Mouse (Mus musculus) frontal cortex, adult 2 months (tissue): ENCODE measurements around the gene Tiam1. TPM values are rescaled to one million over a fixed set of nuclear protein-coding genes. Genes with fewer than 3 reads are reported as not detected.

Experiments used
- DNase-seq, 2 experiments: peaks; one replicate each; pipeline ENCODE4 v3.0.0; 2022; ENCODE audit warnings: low spot score in 1 of 2; ENCODE audit errors: extremely low spot score in 1 of 2
- polyA plus RNA-seq: library from polyadenylated mRNA; depleted of rRNA; stranded (reverse); fragments of >200 nt; gene quantifications from 2 replicates; pipeline ENCODE4 v1.2.3, GENCODE M21; 2012

Tiam1 gene
- polyA plus RNA-seq, 1 experiment = 49.1 TPM

DNA sequence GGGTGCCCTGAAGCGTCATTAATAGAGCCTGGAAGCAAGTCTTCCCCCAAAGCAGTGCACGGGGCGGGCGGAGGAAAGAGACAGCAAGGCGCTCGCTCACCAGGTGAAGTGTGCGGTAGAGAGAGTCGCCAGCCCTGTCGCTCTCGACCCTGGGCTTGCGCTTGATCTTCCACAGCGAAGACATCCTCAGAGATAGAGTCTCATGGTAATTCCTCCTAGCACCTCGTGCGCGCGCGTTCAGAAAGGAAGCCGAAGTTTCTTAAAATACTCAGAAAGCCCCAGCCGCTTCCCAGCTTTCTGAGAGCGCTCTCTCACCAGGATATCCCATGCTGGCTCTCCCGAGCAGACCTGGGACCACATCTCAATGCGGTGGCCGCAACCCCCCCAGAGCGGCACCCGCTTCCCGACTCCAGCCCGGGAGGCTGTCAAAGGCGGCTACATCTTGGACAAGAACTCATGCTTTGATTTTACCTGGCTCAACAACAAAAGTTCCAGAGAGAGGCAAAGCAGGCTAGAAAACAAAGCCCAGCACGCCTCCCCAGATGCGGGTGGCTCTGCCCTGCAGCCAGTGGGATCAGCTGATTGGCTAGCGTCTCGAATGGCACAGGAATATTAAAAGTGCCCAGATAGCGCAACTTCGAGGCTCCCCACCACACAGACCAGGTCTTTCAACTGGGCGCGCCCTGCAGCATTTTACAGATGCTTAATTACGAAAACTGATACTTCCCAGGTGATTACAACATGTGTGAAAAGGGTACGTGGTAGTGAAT is 325.5 kb downstream of the Tiam1 start:
- DNase-seq = no peak

DNA sequence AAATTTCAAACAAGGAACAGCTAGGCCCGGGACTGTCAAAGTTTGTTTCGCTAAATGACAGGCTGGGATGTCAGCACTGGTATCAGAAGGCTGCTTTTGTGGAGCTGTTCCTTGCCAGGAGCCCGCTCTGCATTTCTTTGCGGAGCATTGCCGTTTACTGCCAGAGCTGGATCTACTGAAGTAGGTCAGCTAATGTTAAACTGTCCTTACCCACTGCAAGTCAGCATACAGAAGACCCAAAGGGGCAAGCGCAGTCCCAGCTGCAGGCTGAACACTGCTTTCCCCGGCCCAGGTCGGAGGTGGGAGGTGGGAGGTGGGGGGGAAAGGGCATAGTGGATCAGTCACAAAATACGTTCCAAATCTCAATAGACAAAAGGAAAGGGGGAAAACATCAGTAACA is 326.3 kb downstream of the Tiam1 start:
- peak in 1 of 2 experiments; percentile 31 for DNase-seq

DNA sequence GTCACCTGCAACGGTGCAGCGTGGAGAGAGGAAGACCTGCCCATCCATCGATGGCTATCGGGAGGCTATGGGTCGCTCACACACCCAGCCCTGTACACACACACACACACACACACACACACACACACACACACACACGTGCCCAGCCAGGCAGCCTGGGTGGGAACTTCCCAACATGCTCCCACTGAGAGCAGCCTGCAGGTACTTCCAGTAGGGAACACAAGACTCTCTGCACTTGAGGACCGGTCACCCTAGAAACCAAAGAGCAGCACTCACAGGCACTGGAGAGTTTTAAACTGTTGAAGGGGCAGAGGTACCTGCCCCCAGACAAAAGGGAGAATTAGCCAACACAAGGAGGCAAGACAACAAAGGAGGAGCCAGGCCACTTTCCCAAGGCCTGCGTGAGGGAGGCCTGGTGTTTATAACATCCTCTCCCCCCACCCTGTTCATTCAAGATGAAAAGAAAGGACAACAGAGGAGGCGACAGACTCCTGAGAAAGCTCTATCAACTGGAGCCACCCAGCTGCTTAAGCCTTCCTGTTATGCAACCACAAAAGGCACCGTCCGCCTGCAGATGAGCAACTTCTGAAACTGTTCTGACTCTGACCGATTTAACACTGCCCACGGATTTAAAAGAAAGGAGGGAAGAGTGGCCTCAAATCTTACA is 326.9 kb downstream of the Tiam1 start:
- peak; percentile 45 to 62 for DNase-seq

DNA sequence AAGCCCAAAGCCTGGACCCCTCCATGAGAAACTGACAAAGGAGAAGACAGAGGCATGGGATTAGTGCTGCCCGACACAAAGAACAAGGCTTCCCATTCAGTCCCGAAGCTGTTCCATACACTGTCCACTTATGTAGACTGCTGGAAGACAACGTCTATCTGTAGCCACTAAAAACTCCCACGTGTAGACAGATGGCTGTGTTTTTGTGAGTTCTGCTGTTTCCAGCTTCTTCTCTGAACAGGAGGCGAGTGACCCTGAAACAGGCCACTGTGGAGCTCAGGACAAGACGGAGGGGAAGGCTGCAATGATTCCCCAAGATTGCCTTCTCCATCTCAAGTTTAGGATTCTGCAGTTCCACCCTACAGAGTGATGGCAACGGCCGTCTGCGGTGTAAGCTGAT is 330.0 kb downstream of the Tiam1 start:
- DNase-seq = peak in 1 of 2 experiments; percentile 53

DNA sequence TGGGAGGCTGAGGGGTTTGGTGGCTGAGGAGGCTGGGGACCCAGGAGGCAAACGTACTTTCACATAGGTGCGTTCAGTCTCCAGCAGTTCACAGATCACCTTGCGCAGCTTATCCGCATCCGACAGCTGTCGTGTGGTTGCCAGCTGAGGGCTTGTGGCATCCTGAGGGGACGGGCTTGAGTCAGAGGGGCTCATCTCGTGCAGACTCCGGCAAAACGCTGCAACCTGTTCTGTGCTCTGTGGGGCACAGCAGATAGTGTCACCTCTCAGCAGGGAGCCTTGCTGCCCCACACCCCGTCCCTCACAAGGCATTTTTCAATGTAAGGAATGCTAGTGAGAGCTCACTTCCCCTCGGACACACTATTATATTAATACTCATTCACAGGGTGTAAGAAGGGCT is 330.7 kb downstream of the Tiam1 start:
- no peak for DNase-seq

DNA sequence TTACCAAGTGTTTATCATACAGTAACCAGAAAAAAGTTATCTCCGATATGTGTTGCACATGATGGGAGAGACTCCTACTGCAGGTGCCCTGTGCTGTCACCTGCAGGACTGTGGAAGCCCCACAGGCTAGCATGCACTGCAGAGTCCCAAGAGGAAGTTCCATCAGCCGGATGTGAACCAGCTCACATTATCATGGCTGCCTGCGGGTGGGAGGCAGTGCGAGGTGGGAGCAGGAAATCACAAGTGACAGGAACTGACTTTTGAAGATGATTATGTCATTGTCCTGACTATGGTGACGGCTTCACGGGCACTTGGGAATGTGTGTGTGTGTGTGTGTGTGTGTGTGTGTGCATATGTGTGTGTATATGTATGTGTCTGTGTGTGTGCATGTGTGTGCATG is 333.2 kb downstream of the Tiam1 start:
- DNase-seq = no peak

DNA sequence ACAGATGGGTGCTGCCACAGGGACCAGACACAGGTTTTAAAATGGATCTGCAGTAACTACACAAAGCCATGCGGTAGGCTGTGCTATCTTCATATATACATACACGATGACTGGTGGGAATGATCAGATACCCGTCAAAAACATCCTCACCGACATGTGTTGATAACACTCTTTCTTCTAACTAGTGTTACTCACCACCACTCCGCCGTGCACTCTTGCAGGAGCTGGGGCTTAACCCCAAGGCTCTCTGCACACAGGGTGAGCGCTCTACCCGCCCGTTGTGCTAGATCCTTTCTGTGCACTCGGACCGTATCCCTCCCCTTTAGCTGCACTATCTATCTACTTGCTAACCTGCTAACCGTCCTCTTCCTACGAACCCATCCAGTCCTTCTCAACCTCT is 335.4 kb downstream of the Tiam1 start:
- no peak for DNase-seq

DNA sequence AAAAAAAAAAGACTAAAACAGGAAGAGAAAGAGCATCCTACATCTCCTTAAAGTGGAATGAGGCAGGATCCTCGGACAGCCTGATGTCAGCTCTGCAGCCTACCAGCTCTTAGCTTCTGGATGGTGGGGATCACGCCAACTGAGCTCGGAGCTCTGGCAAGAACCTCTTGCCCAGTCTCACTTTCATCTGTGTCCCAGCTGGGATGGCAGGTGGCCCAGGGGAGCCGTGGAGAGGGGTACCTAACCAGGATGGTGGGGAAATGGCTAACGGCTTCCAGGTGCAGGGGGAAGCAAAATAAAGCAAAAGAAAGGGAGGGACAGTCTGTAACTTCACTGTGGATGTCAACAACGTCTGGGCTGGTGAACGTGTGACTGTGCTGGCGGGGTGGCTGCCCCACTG is 337.6 kb downstream of the Tiam1 start:
- no peak for DNase-seq

DNA sequence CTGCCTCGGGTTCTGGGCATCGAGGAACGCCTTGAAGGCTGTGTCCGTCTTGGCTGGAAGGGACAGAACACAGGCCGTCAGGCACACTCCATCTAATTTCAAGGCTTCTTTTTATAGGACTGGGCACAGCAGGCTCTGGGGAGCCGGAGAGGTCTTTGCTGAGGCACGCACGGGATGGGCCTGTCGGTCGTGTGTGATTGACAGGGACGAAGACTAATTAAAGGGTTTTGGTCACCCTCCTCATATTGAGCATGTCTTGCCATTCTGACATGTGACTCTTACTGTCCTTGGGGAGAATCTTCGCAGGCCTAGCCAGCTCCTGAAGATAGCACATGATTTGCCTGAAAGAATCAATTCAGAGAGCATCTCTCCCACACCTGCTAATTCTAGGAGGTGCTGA is 338.4 kb downstream of the Tiam1 start:
- DNase-seq = no peak

DNA sequence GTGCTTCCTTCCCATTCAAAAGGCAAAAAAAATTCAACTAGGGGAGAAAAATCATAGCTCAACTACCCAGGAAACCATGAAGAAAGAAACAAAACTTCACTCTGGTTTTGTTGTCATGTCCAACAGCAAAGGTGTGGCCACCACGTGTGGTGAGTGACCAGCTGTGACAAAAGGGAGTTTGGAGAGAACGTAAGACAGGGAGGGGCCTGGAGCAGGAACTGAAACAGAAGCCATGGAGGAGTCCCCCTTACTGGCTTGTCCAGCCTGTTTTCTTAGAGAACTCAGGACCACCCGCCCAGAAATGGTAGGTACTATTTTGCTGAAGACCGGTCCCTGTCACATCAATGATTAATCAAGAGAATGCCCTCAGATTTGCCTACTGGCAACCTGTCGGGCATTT is 342.1 kb downstream of the Tiam1 start:
- no peak for DNase-seq

DNA sequence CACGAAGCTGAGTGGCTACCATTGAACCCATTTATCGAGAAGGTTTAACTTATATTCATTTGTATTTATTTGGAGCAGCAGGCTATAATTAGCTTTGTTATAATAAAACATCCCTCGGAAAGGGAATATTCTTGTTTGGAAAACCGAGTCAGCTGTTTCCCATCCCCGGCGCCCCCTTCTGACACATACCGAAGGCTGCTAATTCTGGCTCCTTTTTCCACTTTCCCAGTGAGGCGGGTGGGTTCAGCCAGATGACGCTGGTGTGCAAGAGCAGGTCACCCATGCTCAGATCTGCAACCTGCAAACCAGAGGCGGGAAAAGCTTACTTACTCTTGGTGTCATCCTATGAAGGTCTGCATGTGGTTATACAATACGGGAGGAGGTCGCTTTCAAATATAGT is 343.8 kb downstream of the Tiam1 start:
- DNase-seq = peak in 1 of 2 experiments; percentile 47

DNA sequence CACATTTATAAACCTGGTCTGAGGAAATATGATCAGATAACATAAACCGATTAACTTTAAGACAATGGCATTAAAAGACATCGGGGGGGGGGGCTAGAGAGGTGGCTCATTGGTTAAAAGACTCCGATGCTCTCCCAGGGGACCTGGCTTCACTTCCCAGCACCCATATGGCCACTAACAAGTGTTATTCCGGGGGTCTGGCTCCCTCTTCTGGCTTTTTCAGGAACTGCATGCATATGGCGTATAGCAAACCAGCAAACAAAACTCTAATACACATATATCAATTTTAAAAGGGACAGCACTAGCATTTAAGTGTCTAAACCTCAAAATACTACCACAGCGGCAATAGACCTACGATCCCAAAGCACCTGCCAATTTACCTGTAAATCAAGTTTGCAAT is 347.0 kb downstream of the Tiam1 start:
- DNase-seq = no peak

DNA sequence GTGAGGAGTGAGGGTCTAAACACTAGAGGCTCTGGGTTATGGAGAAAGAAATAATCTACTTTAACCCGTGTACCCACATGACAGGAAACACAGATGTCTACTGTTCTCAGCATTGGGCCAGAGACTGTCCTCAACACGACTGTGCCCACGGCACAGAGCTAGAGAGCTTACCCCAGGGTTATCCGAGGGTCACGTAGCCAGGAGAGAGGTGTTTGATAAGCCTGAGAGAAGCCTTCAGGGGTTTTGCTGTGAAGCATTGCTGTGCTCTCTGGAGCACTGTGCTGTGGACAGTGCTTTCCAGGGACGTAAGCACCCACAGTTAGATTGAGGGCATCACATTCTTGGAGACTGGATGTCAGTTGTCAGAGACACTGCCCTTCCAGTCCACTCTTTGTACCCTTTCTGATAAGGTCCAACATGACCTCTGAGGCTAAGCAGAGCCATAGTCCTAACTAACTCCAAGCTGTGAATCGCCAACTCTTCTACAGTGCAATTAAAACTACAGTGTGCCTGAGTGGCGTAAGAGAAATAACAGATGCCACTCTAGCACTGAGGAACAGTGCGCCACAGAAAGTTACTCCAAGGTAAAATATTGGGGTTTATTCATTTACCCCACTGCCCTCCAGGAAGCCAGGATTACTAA is 353.7 kb downstream of the Tiam1 start:
- DNase-seq = no peak

DNA sequence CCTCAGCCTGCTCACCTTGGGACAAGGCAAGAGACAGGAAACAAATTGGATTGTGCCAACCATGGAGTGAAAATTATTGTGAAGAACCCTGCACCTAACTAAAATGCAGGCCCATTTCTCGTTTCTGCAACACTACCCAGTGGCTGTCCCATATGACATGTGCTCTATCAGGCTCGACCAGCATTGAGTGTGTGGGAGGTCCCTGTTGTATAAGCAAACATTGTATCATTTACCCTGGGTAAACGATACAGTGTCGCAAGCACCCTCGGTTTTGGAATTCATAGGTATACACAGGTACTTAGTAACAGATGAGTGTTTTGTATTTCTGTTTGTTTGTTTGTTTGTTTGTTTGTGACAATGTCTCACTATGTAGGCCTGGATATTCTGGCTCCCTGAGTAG is 357.8 kb downstream of the Tiam1 start:
- no peak for DNase-seq

DNA sequence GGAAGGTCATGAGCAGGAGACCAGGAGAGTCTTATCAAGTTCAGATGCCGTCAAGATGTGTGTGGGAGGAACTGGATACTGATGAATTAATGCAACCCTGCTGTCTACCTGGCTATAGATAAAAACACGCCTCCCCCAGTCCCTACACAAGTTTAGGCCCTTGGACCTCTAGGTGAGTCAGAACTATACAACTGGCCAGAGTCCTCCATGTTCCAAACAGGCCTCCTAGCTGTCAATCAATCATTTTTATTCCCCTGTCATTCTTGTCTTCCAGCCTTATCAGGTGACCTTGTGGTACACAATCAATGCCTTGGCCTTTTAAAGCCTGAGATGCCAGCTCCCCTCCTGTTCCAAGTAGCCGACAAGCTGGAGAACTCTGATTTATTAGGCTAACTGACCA is 363.9 kb downstream of the Tiam1 start:
- DNase-seq = no peak

DNA sequence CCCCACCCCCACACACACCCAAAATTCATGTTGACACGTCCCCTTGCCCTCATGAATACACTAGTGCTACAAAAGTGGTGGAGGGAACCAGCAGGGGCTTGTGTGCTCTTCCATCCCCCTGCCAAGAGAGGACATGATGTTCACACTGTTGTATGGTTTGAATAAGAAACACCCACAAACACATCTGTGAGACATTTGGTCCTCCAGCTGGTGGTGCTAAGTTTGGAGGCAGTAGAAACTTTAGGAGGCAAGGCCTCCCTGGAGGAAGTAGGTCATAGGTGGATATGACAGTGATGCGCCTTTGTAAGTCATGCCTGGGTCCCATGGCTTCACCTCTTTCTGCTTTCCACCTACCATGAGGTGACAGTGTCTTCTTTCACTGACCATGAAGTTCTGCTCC is 366.1 kb downstream of the Tiam1 start:
- DNase-seq = peak; percentile 56 to 72

DNA sequence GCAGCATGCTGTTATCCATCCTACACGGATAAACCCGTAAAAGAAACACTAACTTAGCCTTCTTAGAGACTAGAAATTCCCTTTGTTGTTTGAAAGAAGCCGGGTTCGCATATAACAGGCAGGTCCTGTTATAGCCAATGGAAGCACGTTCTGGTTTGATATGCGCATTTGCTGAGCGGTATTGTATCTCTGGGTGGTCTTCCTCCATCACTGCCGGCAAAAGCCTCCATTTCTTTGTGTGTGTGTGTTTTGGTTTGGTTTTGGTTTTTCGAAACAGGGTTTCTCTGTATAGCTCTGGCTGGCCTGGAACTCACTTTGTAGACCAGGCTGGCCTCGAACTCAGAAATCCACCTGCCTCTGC is 369.0 kb downstream of the Tiam1 start:
- no peak for DNase-seq

DNA sequence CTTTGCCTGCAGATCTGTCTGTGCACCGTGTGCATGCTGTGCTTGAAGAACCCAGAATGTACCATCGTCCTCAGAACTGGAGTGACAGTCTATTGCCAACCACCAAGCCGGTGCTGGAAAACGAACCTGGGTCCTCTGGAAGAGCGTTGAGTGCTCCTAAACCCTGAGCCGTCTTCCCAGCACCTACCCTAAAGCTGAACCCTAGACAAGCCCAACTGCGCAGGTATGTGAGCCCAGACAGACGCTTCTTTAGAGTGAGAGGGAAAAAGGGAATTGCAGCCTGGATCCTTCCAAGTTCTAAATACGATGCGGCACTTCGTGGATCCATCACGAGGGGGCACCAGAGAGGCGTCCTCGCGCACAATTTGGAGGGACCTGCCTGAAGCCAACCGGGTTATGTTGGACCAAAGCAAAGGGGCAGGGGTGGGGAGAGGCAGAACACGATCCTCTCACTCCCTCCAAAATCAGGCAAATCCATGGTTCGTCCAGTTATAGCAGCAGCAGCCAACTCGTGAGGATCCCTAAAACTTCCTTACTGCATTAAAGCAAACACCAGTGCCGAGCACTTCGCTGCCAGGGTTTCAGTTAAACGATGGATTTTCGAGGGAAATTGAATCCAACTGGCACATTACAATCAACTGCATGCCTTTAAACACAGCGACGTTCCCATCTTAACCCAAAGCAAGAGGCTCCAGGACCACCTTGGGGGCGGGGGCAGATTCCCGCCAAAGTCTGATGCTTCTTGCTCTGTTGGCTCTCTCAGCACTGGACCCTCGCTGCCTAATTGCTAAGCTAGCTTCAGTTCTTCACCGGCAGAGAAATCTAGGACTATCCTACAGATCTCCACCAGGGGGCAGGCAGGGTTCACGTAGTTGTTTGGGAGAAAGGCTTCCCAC is 369.7 kb downstream of the Tiam1 start:
- DNase-seq = peak; percentile 83 to 97

DNA sequence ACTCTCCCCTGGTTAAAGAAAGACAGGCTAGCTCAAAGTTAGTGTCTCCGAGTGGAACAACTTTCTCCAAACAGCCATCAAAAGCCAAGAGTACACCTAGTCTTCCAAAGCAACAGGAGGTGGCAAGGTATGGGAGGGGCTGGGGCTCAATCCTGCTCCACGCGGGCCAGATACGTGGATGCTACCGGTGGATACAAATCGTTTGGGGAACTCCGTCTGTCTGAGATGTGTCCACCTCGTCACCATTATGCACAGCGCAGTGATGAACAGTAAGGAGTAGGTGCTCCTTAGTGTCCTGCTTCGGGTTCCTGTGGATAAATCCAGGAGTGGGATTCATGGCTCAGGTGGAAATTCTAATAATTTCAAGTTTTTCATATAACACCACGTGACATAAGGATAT is 377.6 kb downstream of the Tiam1 start:
- DNase-seq = no peak

DNA sequence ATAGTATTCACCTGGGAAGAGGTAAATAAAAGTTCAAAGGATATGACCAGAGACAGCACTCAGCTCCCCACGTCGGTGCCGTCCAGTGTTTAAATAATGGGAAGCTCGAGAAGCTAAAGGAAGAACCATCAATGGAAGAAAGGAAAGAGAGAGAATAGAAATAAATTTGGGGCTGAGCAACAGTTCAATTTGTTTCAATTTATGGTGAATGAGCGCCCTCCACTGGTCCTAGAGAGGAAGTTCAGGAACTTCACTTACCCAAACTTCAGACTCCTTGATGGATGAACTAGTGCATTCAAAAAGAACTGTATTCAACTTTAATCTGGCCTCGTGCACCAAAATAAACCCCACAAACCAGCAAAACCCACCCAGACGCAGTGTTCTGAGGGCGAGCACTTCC is 378.1 kb downstream of the Tiam1 start:
- peak in 1 of 2 experiments; percentile 69 for DNase-seq

DNA sequence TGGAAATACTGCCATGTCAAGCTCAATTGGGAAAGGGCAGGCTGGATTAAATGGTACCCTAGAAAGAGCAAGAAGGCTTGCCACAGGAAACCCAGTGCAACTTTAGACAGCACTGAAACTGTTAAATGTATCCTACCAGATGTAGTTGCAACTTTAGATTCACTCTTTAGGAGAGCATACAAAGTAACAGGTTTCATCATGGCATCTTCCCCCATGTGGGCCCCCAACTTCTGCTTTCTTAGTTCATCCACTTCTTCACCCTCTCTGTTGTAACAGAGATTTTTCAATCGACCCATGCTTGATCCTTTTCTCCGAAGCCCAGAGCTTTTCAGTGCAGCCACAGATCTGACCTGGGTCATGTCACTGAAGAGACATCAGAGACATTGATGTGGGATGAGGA is 379.8 kb downstream of the Tiam1 start:
- no peak for DNase-seq
